Mouse (Mus musculus): Measurements from ENCODE around the gene Acy3. TPM values are rescaled to one million over a fixed set of nuclear protein-coding genes. Genes with fewer than 3 reads are reported as not detected.

Acy3 gene
- polyA plus RNA-seq, 1 experiment from 2014 or later = 1.6 TPM

- no peak overlapping the region for H3K27ac ChIP-seq (ENCODE audit: low read depth, low read length)
- 78% methylated on average over 7 of the region's 7 CpGs for WGBS
- H3K9me3 ChIP-seq (ENCODE audit: control insufficient read depth, low read length) = no peaks in the 10 kb centered on the region
- H3K4me1 ChIP-seq (ENCODE audit: control insufficient read depth, insufficient read depth, low read length) = peaks cover 7% of the 10 kb centered on the region
- H3K36me3 ChIP-seq (ENCODE audit: control insufficient read depth, insufficient read depth, low read length) = no peaks in the 10 kb centered on the region
- peaks cover 3% of the 10 kb centered on the region; the same call in 1 of the 2 replicates for H3K27me3 ChIP-seq (ENCODE audit: control insufficient read depth, insufficient read depth, low read length)
- ATAC-seq (ENCODE audit: low FRiP score) = no peak
- DNase-seq (ENCODE audit: low spot score, missing footprints) = no peak
- no peak overlapping the region for H3K9ac ChIP-seq (ENCODE audit: low read length)
- no peak overlapping the region for H3K4me3 ChIP-seq (ENCODE audit: low read depth, low read length)
- no peak overlapping the region for H3K4me2 ChIP-seq
Measured at GRCm38 (mm10) chr19:3996106-3996505, 9.7 kb downstream of the Acy3 start.

GRCm38 (mm10) chr19:3996747-3997146 is 10.4 kb downstream of the Acy3 start:
- no peak for DNase-seq (ENCODE audit: low spot score, missing footprints)
- peaks cover 3% of the 10 kb centered on the region; the same call in 1 of the 2 replicates for H3K27me3 ChIP-seq (ENCODE audit: control insufficient read depth, insufficient read depth, low read length)
- 89% methylated on average over 8 of the region's 8 CpGs for WGBS
- H3K4me1 ChIP-seq (ENCODE audit: control insufficient read depth, insufficient read depth, low read length) = peaks cover 13% of the 10 kb centered on the region
- H3K36me3 ChIP-seq (ENCODE audit: control insufficient read depth, insufficient read depth, low read length) = no peaks in the 10 kb centered on the region
- ATAC-seq (ENCODE audit: low FRiP score) = no peak
- H3K9me3 ChIP-seq (ENCODE audit: control insufficient read depth, low read length) = no peaks in the 10 kb centered on the region
- H3K9ac ChIP-seq (ENCODE audit: low read length) = no peak overlapping the region
- no peak overlapping the region for H3K27ac ChIP-seq (ENCODE audit: low read depth, low read length)
- no peak overlapping the region for H3K4me3 ChIP-seq (ENCODE audit: low read depth, low read length)
- no peak overlapping the region for H3K4me2 ChIP-seq

GRCm38 (mm10) chr19:3997231-3997630 is 10.9 kb downstream of the Acy3 start:
- Histone ChIP-seq H3K27me3 (ENCODE audit: control insufficient read depth, insufficient read depth, low read length) (peaks cover 3% of the 10 kb centered on the region; the same call in 1 of the 2 replicates), H3K36me3 (ENCODE audit: control insufficient read depth, insufficient read depth, low read length) (no peaks in the 10 kb centered on the region), H3K27ac (ENCODE audit: low read depth, low read length) (no peak overlapping the region), H3K4me2 (no peak overlapping the region), H3K9ac (ENCODE audit: low read length) (no peak overlapping the region), H3K4me3 (ENCODE audit: low read depth, low read length) (no peak overlapping the region), H3K4me1 (ENCODE audit: control insufficient read depth, insufficient read depth, low read length) (peaks cover 13% of the 10 kb centered on the region), H3K9me3 (ENCODE audit: control insufficient read depth, low read length) (no peaks in the 10 kb centered on the region)
- ATAC-seq (ENCODE audit: low FRiP score) (no peak), DNase-seq (ENCODE audit: low spot score, missing footprints) (no peak)
- 62% methylated on average over 8 of the region's 8 CpGs for WGBS

- Histone ChIP-seq H3K9ac (ENCODE audit: low read length) (no peak overlapping the region), H3K4me1 (ENCODE audit: control insufficient read depth, insufficient read depth, low read length) (peaks cover 13% of the 10 kb centered on the region), H3K27ac (ENCODE audit: low read depth, low read length) (no peak overlapping the region), H3K27me3 (ENCODE audit: control insufficient read depth, insufficient read depth, low read length) (peaks cover 3% of the 10 kb centered on the region; the same call in 1 of the 2 replicates), H3K36me3 (ENCODE audit: control insufficient read depth, insufficient read depth, low read length) (no peaks in the 10 kb centered on the region), H3K9me3 (ENCODE audit: control insufficient read depth, low read length) (no peaks in the 10 kb centered on the region), H3K4me3 (ENCODE audit: low read depth, low read length) (no peak overlapping the region), H3K4me2 (no peak overlapping the region)
- WGBS = 77% methylated on average over 8 of the region's 8 CpGs
- DNase-seq (ENCODE audit: low spot score, missing footprints) = no peak
- ATAC-seq (ENCODE audit: low FRiP score) = no peak
Measured at GRCm38 (mm10) chr19:3998335-3998734, 12.0 kb downstream of the Acy3 start.

GRCm38 (mm10) chr19:3999121-3999730 is 12.9 kb downstream of the Acy3 start:
- Histone ChIP-seq H3K27ac (ENCODE audit: low read depth, low read length) (no peak overlapping the region), H3K4me3 (ENCODE audit: low read depth, low read length) (peak overlapping the region; percentile 50; the same call in 1 of the 2 replicates), H3K9ac (ENCODE audit: low read length) (peak overlapping the region; percentile 26; the same call in 1 of the 2 replicates), H3K27me3 (ENCODE audit: control insufficient read depth, insufficient read depth, low read length) (peaks cover 3% of the 10 kb centered on the region; the same call in 1 of the 2 replicates), H3K4me2 (peak overlapping the region; percentile 93), H3K36me3 (ENCODE audit: control insufficient read depth, insufficient read depth, low read length) (no peaks in the 10 kb centered on the region), H3K4me1 (ENCODE audit: control insufficient read depth, insufficient read depth, low read length) (peaks cover 13% of the 10 kb centered on the region), H3K9me3 (ENCODE audit: control insufficient read depth, low read length) (no peaks in the 10 kb centered on the region)
- ATAC-seq (ENCODE audit: low FRiP score) (no peak), DNase-seq (ENCODE audit: low spot score, missing footprints) (no peak)
- WGBS = 88% methylated on average over 9 of the region's 9 CpGs

GRCm38 (mm10) chr19:4000119-4000900 is 13.9 kb downstream of the Acy3 start, which contains the start of the genes Nudt8 and Gm49405:
Nudt8 (plus strand) TSS chr19:4000580.
Gm49405 (plus strand) TSS chr19:4000626.
- under 1% methylated on average over 64 of the region's 64 CpGs for WGBS
- peak within 1 kb of the TSS; percentile 91 for H3K9ac ChIP-seq (ENCODE audit: low read length)
- peak within 1 kb of the TSS; percentile 86 for H3K27ac ChIP-seq (ENCODE audit: low read depth, low read length)
- H3K9me3 ChIP-seq (ENCODE audit: control insufficient read depth, low read length) = no peaks in the 10 kb centered on the region
- H3K27me3 ChIP-seq (ENCODE audit: control insufficient read depth, insufficient read depth, low read length) = peaks cover 3% of the 10 kb centered on the region; the same call in 1 of the 2 replicates
- DNase-seq (ENCODE audit: low spot score, missing footprints) (peak; percentile 99), ATAC-seq (ENCODE audit: low FRiP score) (peak; percentile 94)
- no peaks in the 10 kb centered on the region for H3K36me3 ChIP-seq (ENCODE audit: control insufficient read depth, insufficient read depth, low read length)
- H3K4me2 ChIP-seq = peak within 1 kb of the TSS; percentile 93
- peak within 1 kb of the TSS; percentile 50 for H3K4me3 ChIP-seq (ENCODE audit: low read depth, low read length)
- H3K4me1 ChIP-seq (ENCODE audit: control insufficient read depth, insufficient read depth, low read length) = peaks cover 13% of the 10 kb centered on the region

- ATAC-seq (ENCODE audit: low FRiP score) (peak; percentile 26; the same call in 1 of the 2 replicates), DNase-seq (ENCODE audit: low spot score, missing footprints) (peak; percentile 94)
- Histone ChIP-seq H3K9ac (ENCODE audit: low read length) (peak overlapping the region; percentile 91), H3K9me3 (ENCODE audit: control insufficient read depth, low read length) (no peaks in the 10 kb centered on the region), H3K4me3 (ENCODE audit: low read depth, low read length) (peak overlapping the region; percentile 50), H3K27me3 (ENCODE audit: control insufficient read depth, insufficient read depth, low read length) (peaks cover 3% of the 10 kb centered on the region; the same call in 1 of the 2 replicates), H3K4me2 (peak overlapping the region; percentile 93), H3K4me1 (ENCODE audit: control insufficient read depth, insufficient read depth, low read length) (peaks cover 13% of the 10 kb centered on the region), H3K27ac (ENCODE audit: low read depth, low read length) (peak overlapping the region; percentile 86), H3K36me3 (ENCODE audit: control insufficient read depth, insufficient read depth, low read length) (peaks cover under 1% of the 10 kb centered on the region; the same call in 1 of the 2 replicates)
- 19% methylated on average over 17 of the region's 17 CpGs for WGBS
Measured at GRCm38 (mm10) chr19:4000949-4001525, 14.7 kb downstream of the Acy3 start.

- no peak overlapping the region; the same call in 1 of the 2 replicates for H3K9ac ChIP-seq (ENCODE audit: low read length)
- H3K9me3 ChIP-seq (ENCODE audit: control insufficient read depth, low read length) = no peaks in the 10 kb centered on the region
- peaks cover 13% of the 10 kb centered on the region for H3K4me1 ChIP-seq (ENCODE audit: control insufficient read depth, insufficient read depth, low read length)
- DNase-seq (ENCODE audit: low spot score, missing footprints) = no peak
- WGBS = 89% methylated on average over 5 of the region's 5 CpGs
- no peak overlapping the region for H3K27ac ChIP-seq (ENCODE audit: low read depth, low read length)
- H3K27me3 ChIP-seq (ENCODE audit: control insufficient read depth, insufficient read depth, low read length) = peaks cover 3% of the 10 kb centered on the region; the same call in 1 of the 2 replicates
- ATAC-seq (ENCODE audit: low FRiP score) = no peak
- H3K4me2 ChIP-seq = peak overlapping the region; percentile 93; the same call in 1 of the 2 replicates
- no peak overlapping the region for H3K4me3 ChIP-seq (ENCODE audit: low read depth, low read length)
- peaks cover 4% of the 10 kb centered on the region; the same call in 1 of the 2 replicates for H3K36me3 ChIP-seq (ENCODE audit: control insufficient read depth, insufficient read depth, low read length)
Measured at GRCm38 (mm10) chr19:4001752-4002151, 15.4 kb downstream of the Acy3 start.
